Mouse (Mus musculus): ENCODE measurements around the gene Glis1.

DNA sequence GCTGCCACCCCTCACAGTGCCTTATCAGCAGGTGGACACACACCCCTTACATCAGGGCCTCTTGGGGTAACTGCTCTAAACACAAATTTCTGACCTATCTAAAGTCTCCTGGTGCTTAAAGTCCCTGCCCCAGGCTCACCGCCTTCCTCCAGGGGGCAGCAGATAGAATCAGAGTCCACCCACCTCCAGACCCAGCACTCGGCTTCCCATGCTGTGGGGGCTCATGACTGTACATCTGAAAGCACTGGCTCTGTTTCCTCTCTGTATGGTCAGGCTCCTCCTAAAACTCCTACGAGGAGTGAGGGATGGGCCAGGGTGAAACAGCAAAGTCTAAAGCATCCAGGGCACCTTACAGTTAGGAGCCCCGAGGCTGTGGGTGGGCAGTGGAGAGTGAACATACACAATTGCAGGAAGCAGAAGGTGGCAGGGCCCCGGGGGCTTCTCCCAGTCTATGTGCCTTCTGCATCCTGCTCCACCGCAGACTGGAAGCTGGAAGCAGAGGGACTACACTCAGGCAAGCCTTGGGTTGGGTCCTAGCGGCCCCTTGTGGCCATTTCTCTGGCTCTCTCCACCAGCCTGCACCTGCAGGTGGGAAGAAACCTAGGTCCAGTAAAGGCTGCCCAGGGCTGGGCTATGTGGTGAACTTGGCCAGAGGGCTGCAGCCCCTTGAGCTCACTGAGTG lies 218.3 kb downstream of the Glis1 start:
- no peak for TF ChIP-seq HCFC1 (IDR thresholded peaks at IDR 0.05; ENCODE audit: borderline replicate concordance, insufficient read depth, low read length)
- no peak for TF ChIP-seq MAFK (IDR thresholded peaks at IDR 0.05; ENCODE audit: insufficient read depth, low read depth, low read length)
- TF ChIP-seq ZC3H11A (IDR thresholded peaks at IDR 0.05; ENCODE audit: borderline replicate concordance, low read depth, low read length) = peak; percentile 44
- no peak for TF ChIP-seq ZNF384 (IDR thresholded peaks at IDR 0.05; ENCODE audit: low read depth, low read length)
- TF ChIP-seq CHD2 (IDR thresholded peaks at IDR 0.05; ENCODE audit: low read depth, low read length) = no peak

Measured in ES-E14 (cell line).